Mouse (Mus musculus) hindbrain, embryonic 13.5 days (tissue): ENCODE data around the gene Btaf1. TPM values are rescaled to one million over a fixed set of nuclear protein-coding genes. Genes with fewer than 3 reads are reported as not detected.

Experiments used
- ATAC-seq: fragments of 200-750 bp; cut with Nextera tagmentation; 2 replicates; pipeline ENCODE4 v1.8.0; 2017; ENCODE audit warnings: moderate TSS enrichment; ENCODE audit not compliant: low FRiP score
- H3K27ac ChIP-seq: fragments of 300-500 bp; sonication (generic); 2 replicates; pipeline ENCODE4 v1.5.1; 2015; ENCODE audit warnings: inconsistent platforms, mild to moderate bottlenecking, moderate library complexity
- H3K27me3 ChIP-seq: fragments of 300-500 bp; sonication (generic); 2 replicates; pipeline ENCODE4 v1.6.1; 2015; ENCODE audit warnings: mild to moderate bottlenecking, inconsistent platforms
- H3K36me3 ChIP-seq: fragments of 300-500 bp; sonication (generic); 2 replicates; pipeline ENCODE4 v1.6.1; 2015; ENCODE audit warnings: mild to moderate bottlenecking, inconsistent platforms
- H3K4me1 ChIP-seq: fragments of 300-500 bp; sonication (generic); replicated peaks from 2 replicates; pipeline ENCODE4 v1.6.1; 2015; ENCODE audit warnings: inconsistent platforms
- H3K4me2 ChIP-seq: fragments of 300-500 bp; sonication (generic); 2 replicates; pipeline ENCODE4 v1.6.1; 2015; ENCODE audit warnings: inconsistent platforms, mild to moderate bottlenecking, moderate library complexity
- H3K4me3 ChIP-seq: fragments of 300-500 bp; sonication (generic); 2 replicates; pipeline ENCODE4 v1.5.1; 2015; ENCODE audit warnings: mild to moderate bottlenecking, inconsistent platforms
- H3K9ac ChIP-seq: fragments of 300-500 bp; sonication (generic); 2 replicates; pipeline ENCODE4 v1.6.1; 2015; ENCODE audit warnings: mild to moderate bottlenecking, inconsistent platforms
- H3K9me3 ChIP-seq: fragments of 300-500 bp; sonication (generic); 2 replicates; pipeline ENCODE4 v1.6.1; 2016; ENCODE audit warnings: inconsistent platforms
- WGBS: fragments of 180-500 bp; shearing (Covaris S2); methylation state at CpG from one replicate; pipeline ENCODE4 v1.1.7; 2015; 5-methylcytosine and 5-hydroxymethylcytosine counted together
- polyA plus RNA-seq: library from polyadenylated mRNA; unstranded; fragments of >200 nt; fragmentation: Nextera tagmentation; extraction: Ambion mirVana; gene quantifications from 2 replicates; pipeline ENCODE4 v1.2.1, GENCODE M21; 2015

Btaf1 gene
- 9.8 and 10.1 TPM in 2 replicates for polyA plus RNA-seq

DNA sequence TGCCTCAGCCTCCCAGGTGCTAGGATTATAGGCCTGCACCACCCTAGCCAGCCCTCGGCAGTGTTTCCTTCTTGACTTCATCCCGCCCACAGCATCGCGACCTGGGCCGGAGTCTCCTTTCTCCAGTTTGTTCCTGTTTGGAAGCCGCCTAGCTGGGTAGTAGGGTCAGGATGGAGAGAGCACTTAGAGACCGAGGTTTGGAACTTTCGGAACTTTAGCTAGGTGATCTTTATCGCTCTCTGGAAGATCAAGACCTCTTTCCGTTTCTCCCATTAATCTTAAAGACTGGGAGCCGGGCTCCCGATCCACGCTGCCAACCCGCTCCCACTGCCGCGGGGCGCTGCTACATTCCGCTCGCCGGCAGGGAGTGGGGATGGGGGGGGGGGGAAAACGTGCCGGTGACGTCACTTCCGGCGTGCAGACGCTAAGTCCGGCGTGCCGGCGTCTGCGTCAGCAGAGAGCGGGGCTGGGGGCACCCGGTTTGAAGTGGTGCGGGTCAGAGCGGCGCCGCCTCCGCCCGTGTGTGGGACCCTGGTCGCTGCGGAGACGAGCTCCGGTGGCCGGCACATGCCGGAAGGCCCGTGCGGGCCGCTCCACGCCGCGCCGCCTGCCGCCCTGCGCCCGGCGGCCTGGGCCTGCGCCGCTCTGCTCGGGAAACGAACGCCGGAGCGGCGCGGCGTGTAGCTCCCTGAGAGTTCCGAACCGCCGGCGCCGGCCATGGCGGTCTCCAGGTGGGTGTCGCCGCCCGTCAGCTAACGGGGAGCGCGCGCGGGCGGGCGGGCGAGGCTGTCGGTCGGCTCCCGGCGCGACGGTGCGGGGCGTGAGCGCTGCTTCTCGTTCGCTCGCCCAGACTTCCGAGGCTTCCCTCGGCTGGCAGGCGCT, at the start of gene Btaf1:
Btaf1 (plus strand) TSS at position 409 of the 882 bp plus-strand sequence.
- under 1% methylated on average over 88 of the region's 98 CpGs for WGBS
- peak within 1 kb of the TSS; percentile 84 for H3K4me3 ChIP-seq
- peak within 1 kb of the TSS; percentile 79 for H3K4me2 ChIP-seq
- H3K27me3 ChIP-seq, result no peaks in the 10 kb centered on the region
- no peaks in the 10 kb centered on the region for H3K9me3 ChIP-seq
- H3K9ac ChIP-seq, result peak within 1 kb of the TSS; percentile 92
- peak; percentile 97 for ATAC-seq
- peaks cover 24% of the 10 kb centered on the region for H3K4me1 ChIP-seq
- no peaks in the 10 kb centered on the region for H3K36me3 ChIP-seq
- H3K27ac ChIP-seq, result peak within 1 kb of the TSS; percentile 93

DNA sequence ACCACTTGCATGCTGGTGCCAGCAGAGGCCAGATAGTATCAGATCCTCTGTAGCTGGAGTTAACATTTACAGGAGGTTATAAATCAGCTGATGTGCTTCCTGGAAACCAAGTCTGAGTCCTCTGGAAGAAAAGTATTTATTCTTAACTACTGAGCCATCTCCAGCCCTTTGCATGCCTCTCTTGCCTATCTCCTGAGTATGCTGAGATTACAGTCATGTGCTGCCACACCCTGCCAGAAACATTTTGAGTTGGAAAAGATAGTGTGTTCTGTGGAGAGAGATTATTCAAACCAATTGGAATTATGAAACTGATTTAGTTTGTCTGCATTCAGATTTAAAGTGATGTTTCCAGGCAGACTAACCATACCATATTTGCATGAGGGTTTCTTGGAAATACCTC, 48.5 kb upstream of the Btaf1 start:
- ATAC-seq, result no peak
- Histone ChIP-seq H3K4me3 (no peak overlapping the region), H3K4me2 (no peak overlapping the region), H3K36me3 (peaks cover 83% of the 10 kb centered on the region), H3K9me3 (no peaks in the 10 kb centered on the region), H3K4me1 (no peaks in the 10 kb centered on the region), H3K9ac (no peak overlapping the region), H3K27me3 (no peaks in the 10 kb centered on the region), H3K27ac (no peak overlapping the region)

DNA sequence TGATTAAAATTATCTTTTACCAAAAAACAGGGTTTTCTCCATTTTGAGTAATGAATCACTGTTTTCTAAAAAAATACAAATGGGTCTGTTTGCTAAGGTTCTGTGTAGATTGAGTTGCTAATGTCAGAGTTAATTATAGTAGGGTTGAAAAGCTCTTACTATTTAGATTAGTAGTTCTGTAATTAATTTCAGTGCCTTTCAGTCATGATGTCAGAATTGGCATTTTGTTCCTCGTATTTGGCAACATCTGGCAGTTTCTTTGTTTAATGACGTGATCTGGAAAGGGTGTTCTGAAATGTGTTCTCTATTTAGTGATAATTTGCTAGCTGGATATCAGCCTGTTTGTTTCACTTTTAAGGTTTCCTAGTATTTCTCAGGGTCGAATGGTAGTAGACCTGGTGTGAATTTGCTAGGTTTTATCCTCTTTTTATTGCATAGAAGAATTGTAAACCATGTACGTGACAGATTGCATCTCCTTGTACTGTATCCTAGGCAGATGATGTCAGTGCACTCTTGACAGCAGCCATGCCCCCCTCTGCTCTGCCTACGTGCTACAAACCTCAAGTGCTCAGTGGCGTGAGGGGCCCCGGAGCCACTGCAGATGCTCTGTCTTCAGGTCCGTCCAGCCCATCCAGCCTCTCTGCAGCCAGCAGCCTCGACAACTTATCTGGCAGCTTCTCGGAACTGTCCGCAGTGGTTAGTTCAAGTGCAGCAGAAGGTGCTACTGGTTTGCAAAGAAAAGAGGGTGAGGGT, 47.0 kb upstream of the Btaf1 start:
- H3K4me3 ChIP-seq, result no peak overlapping the region
- no peak overlapping the region for H3K27ac ChIP-seq
- no peaks in the 10 kb centered on the region for H3K4me1 ChIP-seq
- no peak for ATAC-seq
- 81% methylated on average over 11 of the region's 11 CpGs for WGBS
- peaks cover 86% of the 10 kb centered on the region for H3K36me3 ChIP-seq
- no peaks in the 10 kb centered on the region for H3K9me3 ChIP-seq
- H3K27me3 ChIP-seq, result no peaks in the 10 kb centered on the region
- H3K9ac ChIP-seq, result no peak overlapping the region
- no peak overlapping the region for H3K4me2 ChIP-seq

DNA sequence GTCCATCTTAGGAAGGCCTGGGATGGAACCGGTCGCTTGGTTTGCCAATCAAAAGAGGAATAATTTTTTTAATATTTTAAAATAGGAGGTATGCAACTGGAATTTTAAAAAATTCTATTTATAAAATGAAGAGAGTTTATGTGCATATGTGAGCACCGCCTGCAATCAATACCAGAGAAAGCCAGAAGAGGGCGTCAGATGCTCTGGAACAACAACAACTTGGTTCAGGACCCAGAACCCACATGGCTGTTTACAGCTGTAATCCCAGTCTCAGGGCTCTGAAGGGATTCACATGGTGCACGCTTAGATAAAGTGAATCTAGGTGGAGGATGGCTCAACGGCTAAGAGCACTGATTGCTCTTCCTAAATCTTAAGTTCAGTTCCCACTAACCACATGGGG, 42.8 kb upstream of the Btaf1 start:
- H3K4me3 ChIP-seq, result no peak overlapping the region
- H3K9me3 ChIP-seq, result no peaks in the 10 kb centered on the region
- no peak overlapping the region for H3K27ac ChIP-seq
- no peak for ATAC-seq
- WGBS, result 79% methylated on average over 6 of the region's 6 CpGs
- no peaks in the 10 kb centered on the region for H3K4me1 ChIP-seq
- H3K9ac ChIP-seq, result no peak overlapping the region
- no peak overlapping the region for H3K4me2 ChIP-seq
- no peaks in the 10 kb centered on the region for H3K27me3 ChIP-seq
- peaks cover 84% of the 10 kb centered on the region for H3K36me3 ChIP-seq

DNA sequence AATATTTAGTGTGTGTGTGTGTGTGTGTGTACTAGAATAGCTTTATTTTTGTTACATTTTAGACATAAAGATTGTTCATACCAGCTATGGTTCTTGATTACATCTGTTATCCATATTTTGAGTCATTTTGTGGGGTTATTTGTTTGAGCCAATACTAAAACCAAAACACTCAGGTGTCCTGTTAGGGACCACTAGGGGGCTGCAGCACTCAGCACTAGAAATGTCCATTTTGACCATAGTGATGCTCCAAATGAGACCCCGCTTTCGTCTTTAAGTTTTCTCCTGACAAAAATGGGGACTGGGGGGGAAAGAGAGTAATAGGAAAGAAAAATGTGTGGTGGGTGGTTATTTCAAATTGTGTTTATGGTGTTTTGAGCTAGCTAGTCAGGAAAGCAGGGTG, 39.6 kb upstream of the Btaf1 start:
- H3K27me3 ChIP-seq, result no peaks in the 10 kb centered on the region
- no peak for ATAC-seq
- H3K4me2 ChIP-seq, result no peak overlapping the region
- no peak overlapping the region for H3K27ac ChIP-seq
- no peaks in the 10 kb centered on the region for H3K4me1 ChIP-seq
- H3K4me3 ChIP-seq, result no peak overlapping the region
- WGBS, result 79% methylated on average over 2 of the region's 2 CpGs
- peaks cover 88% of the 10 kb centered on the region for H3K36me3 ChIP-seq
- H3K9ac ChIP-seq, result no peak overlapping the region
- no peaks in the 10 kb centered on the region for H3K9me3 ChIP-seq

DNA sequence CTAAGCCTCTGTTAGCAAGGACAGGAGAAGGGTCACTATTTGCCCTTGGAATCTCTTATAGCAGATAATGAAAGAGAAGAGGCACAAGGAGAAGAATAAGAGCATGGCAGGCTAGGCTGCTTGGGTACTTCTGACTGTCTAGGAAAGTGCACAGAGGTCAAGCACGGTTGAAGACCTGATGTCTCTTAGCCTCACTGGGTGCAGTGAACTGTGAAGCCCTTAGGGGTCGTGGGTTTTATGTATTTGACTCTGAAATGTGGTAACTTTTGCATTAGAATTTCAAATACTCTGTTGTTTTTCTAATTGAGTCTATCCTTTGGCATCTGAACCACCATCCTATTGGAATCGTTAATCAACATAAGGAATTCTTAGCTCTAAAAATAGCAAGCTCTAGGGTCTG, 38.2 kb upstream of the Btaf1 start:
- no peak overlapping the region for H3K9ac ChIP-seq
- no peaks in the 10 kb centered on the region for H3K27me3 ChIP-seq
- H3K4me1 ChIP-seq, result no peaks in the 10 kb centered on the region
- no peak for ATAC-seq
- H3K36me3 ChIP-seq, result peaks cover 87% of the 10 kb centered on the region
- H3K4me3 ChIP-seq, result no peak overlapping the region
- 21% methylated on average over 3 of the region's 3 CpGs for WGBS
- H3K4me2 ChIP-seq, result no peak overlapping the region
- no peaks in the 10 kb centered on the region for H3K9me3 ChIP-seq
- no peak overlapping the region for H3K27ac ChIP-seq

DNA sequence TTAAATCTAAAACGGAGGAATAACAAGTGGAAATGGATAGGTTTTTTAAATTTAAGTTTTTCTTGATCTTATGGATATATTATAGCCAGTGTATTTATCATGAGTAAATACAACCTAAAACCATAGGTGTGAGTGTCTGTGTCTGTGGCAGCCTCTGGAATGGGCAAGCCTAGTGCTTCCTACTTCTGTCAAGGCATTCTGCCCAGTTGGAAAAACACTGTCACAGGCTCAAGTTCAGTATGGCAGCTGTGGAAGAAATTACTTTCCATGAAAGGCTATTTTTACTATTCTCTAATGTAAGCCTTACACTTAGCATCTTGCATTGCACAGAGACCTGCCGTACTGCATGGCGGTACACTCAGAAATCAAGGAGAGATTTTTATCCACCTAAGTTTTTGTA, 34.1 kb upstream of the Btaf1 start:
- Histone ChIP-seq H3K36me3 (peaks cover 74% of the 10 kb centered on the region), H3K9me3 (no peaks in the 10 kb centered on the region), H3K27ac (no peak overlapping the region), H3K4me3 (no peak overlapping the region), H3K4me1 (peaks cover 14% of the 10 kb centered on the region), H3K27me3 (no peaks in the 10 kb centered on the region), H3K9ac (no peak overlapping the region), H3K4me2 (no peak overlapping the region)
- ATAC-seq, result no peak
- 98% methylated on average over 3 of the region's 3 CpGs for WGBS

DNA sequence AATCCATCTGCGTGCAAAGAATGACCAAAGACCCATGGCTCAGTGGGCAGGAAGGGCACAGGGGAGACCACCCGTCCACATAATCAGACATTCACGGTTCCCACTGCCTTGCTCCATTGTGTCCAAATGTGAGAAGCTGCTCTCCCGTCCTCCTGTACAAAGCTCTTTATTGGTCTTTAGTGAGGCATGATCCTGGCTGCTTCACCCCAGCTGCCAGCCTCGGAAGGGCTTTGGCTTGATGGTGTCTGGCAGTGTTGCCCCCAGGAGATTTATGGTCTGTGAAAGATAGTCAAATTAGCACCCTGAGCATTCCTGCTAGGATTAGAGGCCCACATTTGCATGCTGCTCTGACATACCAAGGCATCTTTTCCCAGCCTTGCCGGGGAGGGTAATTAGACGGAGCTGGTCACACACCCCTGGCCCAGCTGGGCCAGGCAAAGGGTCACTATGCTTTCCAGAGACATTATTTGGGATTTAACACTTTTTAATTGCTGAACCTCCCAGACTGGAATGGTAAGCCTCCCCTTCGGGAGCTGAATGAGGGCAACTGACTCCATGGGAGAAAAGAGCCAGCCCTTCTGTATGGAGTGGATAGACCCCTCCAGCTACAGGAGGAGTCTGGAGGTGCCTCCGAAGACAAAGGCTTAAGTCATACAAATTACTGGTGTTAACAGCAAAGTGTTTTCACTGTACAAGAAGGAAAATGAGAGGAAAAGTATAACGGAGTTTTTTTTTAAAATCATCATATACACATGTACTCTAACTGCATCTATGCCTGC, 28.9 kb upstream of the Btaf1 start:
- Histone ChIP-seq H3K27me3 (0 out of 2 replicates have a peak, but pooled peaks cover 3% of the 10 kb centered on the region), H3K4me2 (0 out of 2 replicates have a peak overlapping the region, but pooled peaks have one; percentile 15), H3K36me3 (peaks cover 27% of the 10 kb centered on the region), H3K9me3 (no peaks in the 10 kb centered on the region), H3K27ac (peak overlapping the region; percentile 85), H3K4me1 (peaks cover 20% of the 10 kb centered on the region), H3K9ac (peak overlapping the region; percentile 49; the same call in 1 of the 2 replicates), H3K4me3 (no peak overlapping the region)
- 7% methylated on average over 10 of the region's 10 CpGs for WGBS
- ATAC-seq, result peak; percentile 82

DNA sequence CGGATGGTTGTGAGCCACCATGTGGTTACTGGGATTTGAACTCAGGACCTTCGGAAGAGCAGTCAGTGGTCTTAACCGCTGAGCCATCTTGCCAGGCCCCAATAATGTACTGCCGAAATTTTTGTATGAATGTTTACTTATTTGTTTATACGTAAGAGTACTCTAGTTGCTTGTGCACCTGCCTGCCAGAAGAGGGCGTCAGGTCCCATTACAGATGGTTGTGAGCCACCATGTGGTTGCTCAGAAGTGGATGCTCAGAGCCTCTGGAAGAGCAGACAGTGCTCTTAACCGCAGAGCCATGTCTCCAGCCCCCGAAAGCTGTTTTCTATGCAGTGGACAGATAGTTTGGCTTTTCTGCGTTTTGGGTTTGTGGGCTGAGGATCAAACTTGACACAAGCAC, 28.1 kb upstream of the Btaf1 start:
- Histone ChIP-seq H3K9ac (no peak overlapping the region), H3K4me1 (peaks cover 20% of the 10 kb centered on the region), H3K4me2 (no peak overlapping the region), H3K36me3 (peaks cover 20% of the 10 kb centered on the region), H3K27ac (0 out of 2 replicates have a peak overlapping the region, but pooled peaks have one; percentile 35), H3K27me3 (0 out of 2 replicates have a peak, but pooled peaks cover 3% of the 10 kb centered on the region), H3K4me3 (no peak overlapping the region), H3K9me3 (no peaks in the 10 kb centered on the region)
- 42% methylated on average over 9 of the region's 9 CpGs for WGBS
- no peak for ATAC-seq

DNA sequence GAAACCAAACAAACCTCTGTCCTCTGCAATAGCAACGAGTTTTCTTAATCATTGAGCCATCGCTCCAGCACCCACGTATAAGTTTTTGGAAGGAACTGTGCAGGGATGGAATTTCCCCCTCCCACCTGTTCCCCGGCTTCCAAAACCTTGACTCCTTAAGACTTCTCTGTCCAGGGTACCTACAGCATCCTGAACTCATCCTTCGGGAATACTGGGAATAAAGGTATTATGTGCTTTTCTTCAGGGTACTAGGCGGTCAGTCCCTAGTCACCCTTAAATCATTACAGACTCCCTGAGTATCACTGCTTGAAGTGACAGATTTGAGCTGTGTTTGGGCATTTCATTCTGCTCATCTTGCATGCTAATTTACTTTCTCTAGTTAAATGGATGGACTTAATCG, 22.5 kb upstream of the Btaf1 start:
- H3K27ac ChIP-seq, result peak overlapping the region; percentile 74
- H3K9me3 ChIP-seq, result no peaks in the 10 kb centered on the region
- H3K4me1 ChIP-seq, result peaks cover 12% of the 10 kb centered on the region
- H3K9ac ChIP-seq, result peak overlapping the region; percentile 78
- 33% methylated on average over 7 of the region's 7 CpGs for WGBS
- peaks cover 8% of the 10 kb centered on the region for H3K27me3 ChIP-seq
- H3K36me3 ChIP-seq, result no peaks in the 10 kb centered on the region
- peak overlapping the region; percentile 53 for H3K4me3 ChIP-seq
- H3K4me2 ChIP-seq, result peak overlapping the region; percentile 73
- ATAC-seq, result no peak

DNA sequence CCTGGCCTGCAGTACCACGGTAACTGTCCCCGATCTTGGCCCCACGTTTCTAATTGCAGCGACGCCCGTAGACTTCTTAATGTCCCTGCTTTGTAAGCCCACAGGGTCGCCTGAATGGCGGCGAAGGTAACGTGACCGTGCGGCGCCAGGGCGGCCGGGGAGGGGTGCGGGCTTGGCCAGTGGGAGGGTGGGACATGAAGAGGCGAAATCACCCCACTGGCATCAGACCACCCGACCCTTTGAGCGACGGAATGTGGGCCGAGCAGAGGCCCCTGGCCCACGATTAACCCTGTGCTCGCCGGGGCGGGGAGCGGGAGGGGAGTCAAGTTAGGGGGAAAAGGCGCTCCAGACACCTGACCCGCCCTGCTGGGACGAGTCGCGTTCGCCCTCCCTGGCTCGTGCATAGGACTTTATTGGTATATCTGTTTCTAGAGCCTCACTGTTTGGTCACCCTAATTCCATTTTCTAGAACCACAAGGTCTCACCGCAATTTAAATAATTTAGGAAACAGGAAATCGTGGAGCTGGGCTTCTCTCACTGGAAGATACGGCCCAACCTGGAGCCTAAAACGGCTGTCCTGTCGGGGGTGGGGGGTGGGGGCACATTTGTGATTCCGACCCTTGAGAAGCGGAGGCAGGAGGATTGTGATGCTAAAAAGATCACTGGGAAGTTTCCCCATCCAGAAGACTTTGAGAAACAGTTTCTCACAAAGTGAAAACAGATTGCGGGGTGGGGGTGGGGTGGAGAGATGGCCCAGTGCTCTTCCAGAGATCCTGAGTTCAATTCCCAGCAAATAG, 21.5 kb upstream of the Btaf1 start:
- peak overlapping the region; percentile 73 for H3K4me2 ChIP-seq
- peak overlapping the region; percentile 74 for H3K27ac ChIP-seq
- no peaks in the 10 kb centered on the region for H3K36me3 ChIP-seq
- H3K4me1 ChIP-seq, result peaks cover 12% of the 10 kb centered on the region
- no peaks in the 10 kb centered on the region for H3K9me3 ChIP-seq
- WGBS, result under 1% methylated on average over 40 of the region's 41 CpGs
- peak; percentile 92 for ATAC-seq
- H3K27me3 ChIP-seq, result peaks cover 8% of the 10 kb centered on the region
- peak overlapping the region; percentile 78 for H3K9ac ChIP-seq
- peak overlapping the region; percentile 53 for H3K4me3 ChIP-seq
